Mouse (Mus musculus): ENCODE measurements at regions not wholly inside any gene's neighbourhood (a gene's known extent, or its start where the extent isn't known, plus 50 kb on each side); places are given as distances from the start of the nearest gene placed in this dataset.

DNA sequence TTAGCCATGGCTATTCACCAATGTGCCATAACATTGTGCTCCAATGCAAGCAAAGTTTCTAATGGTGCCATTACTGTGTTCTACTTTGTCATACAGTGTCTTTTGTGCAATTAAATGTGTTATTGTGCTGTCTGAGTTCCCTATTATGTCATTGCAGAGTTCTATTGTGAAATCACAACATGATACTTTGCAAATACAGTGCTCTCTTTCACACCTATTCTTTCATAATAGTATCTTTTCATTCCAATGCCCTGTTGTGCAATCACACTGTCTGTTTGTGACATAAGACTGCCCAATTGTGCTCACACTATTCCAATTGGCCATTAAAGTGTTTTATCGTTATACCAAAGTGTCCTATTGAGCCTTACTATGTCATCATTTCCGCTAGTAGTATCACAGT, 292.9 kb downstream of the Slco6d1 start:
- TF ChIP-seq CTCF (IDR thresholded peaks at IDR 0.05; ENCODE audit: borderline replicate concordance, extremely low read depth, insufficient read depth, insufficient read length) (no peak), POLR2A (IDR thresholded peaks at IDR 0.05; ENCODE audit: borderline replicate concordance, extremely low read depth, insufficient read depth, insufficient read length, poor library complexity, severe bottlenecking) (no peak)

Data from brain, embryonic 14.5 days (tissue).